Mouse (Mus musculus): Measurements from ENCODE around the gene Hils1.
A peak's percentile ranks its signal among the peaks of the same experiment; 100 is the strongest.

Gene Hils1

GRCm38 (mm10) chr11:94988780-94989561 is 21.6 kb downstream of the Hils1 start:
- no peak for DNase-seq (ENCODE audit: low spot score)

DNA sequence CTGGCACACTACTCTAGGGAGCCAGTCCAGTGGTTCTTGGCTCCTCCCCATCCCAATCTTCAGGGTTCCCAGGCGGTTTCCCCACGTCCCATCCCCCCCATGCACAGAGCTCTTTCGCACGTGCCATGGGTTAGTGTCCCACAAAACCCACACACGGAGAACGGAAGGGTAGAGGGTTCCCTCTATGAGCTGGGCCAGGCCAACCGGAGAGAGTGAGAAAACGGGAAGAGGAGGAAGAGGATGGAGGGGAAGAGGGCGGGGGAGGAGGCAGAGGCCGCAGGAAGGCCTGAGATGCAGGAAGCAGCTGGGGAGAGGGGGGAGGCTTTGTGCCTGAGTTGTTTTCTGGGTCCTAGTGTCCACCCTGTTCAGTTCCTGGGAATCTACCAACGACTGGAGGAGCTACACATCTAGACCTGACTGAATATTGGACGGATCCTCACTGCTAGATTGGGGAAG is 22.2 kb downstream of the Hils1 start:
- peak; percentile 91 for DNase-seq (ENCODE audit: low spot score)

DNA sequence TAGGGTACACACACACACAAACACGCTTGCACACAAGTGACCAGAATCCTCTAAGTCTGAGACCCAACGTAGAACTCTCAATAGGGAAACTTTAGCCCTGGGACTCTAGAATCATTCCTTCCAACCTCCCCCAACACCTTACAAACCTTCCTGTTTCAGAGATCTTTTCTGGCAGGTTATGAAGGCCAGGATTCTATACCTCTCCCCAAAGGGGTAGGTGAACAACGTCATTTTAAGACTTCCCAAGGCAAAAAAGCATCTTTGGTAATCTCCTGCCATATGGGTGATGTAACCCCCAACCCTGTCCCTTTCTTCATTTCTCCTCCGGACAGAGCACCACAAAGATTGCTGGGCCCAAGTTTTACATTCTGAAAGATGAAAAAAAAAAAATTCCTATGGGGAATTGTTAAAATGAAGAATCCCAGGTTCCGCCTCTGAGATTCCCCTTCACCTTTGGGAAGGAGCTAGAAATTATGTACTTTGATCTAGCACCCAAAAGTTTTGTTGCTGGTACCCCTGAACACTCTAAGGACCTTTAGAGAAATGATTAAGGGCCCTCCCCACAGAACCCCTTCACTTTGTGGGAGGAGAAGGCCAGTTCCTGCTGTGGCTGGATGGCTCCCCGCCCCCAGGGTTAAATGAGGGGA is 22.8 kb downstream of the Hils1 start:
- DNase-seq (ENCODE audit: low spot score) = no peak

GRCm38 (mm10) chr11:94990749-94991577 is 23.6 kb downstream of the Hils1 start, which contains the start of gene Ppp1r9b:
Gene Ppp1r9b (plus strand): TSS chr11:94991035.
- DNase-seq (ENCODE audit: low spot score) = peak; percentile 92

GRCm38 (mm10) chr11:94991641-94992479 is 24.5 kb downstream of the Hils1 start:
- DNase-seq (ENCODE audit: low spot score) = no peak

GRCm38 (mm10) chr11:94992480-94992753 is 25.0 kb downstream of the Hils1 start:
- DNase-seq (ENCODE audit: low spot score) = no peak

DNA sequence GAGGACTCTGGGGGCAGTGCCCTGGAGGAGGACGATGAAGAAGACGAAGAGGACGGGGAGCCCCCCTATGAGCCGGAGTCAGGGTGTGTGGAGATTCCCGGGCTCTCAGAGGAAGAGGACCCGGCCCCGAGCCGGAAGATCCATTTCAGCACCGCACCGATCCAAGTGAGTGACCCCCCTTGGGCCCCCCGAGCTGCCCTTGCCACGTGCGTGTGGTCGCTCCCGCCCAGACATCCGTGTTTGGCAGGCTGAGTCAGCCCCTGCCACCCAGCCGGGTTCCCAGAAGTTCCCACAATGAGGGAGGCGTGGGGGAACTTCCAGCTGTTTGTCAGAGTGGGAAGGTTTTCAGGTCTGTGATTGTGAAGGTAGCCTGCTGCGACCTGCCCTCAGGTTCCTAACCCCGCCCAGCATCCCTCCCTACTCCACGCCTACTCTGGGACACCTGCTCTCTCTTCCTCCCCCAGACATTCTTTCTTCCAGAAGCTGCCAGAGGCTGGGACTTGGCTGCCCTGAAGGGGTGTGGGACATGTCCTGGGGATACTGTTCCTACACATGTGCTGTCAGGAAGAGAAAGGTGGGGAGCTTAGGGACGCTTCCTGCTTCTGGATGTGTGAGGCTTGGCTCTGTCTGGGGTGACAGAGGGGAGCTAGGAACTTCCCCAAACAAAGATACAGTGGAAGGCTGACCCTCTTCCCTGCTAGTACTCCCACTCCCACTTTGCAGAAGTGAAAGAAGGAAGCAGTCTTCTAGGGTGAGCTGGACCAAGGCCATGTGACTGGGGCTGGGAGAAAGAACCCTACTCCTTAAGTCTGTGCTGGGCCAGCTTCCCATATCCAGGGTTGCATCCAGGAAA is 25.6 kb downstream of the Hils1 start:
- no peak for DNase-seq (ENCODE audit: low spot score)

DNA sequence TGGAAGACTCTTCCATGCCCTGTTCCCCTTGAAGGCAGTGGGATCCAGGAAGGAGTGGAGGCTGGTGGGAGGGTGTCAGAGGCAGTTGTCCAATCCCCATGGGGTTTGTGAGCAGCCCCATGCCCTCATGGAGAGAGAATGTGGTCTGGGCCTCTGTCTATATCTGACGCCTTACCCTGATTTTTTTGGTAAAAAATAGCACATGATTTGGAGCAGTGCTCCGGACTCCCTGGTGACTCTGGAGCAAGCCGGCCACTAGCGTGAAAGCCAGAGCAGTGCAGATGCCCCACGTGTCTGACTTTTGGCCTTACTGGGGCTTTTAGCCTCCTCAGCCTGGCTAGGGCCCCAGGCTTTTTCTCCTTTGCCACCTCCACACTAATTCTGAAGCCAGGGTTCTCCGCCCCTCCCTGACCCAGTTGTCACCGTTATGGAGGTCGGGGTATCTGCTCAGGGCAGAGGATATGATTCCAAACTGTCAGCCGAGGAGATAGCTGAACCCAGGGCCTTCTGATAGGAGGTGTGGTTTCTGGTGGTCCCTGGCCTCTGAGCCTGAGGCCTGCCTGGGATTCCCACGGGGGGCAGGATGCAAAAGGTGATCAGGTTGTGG is 26.9 kb downstream of the Hils1 start:
- DNase-seq (ENCODE audit: low spot score) = peak; percentile 60

GRCm38 (mm10) chr11:94994947-94995772 is 27.8 kb downstream of the Hils1 start:
- no peak for DNase-seq (ENCODE audit: low spot score)

- DNase-seq (ENCODE audit: low spot score) = no peak
Measured at GRCm38 (mm10) chr11:94996101-94996500, 28.7 kb downstream of the Hils1 start.

DNA sequence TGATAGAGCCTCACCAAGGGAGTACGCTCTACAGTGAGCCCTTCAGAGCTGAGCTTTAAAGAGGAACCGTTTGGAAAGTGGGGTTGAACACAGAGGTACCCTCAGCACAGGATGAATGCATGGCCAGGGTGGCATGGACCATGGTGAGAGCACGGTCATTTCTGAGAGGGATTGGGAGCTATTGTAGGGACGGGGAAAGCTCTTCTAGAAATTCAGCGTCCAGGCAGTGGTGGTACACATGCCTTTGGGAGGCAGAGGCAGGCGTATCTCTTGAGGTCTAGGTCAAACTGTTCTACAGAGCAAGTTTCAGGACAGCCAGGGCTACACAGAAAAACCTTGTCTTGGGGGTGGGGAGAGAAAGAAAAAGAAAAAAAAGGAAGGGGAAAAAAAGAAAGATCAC is 29.6 kb downstream of the Hils1 start:
- no peak for DNase-seq (ENCODE audit: low spot score)

GRCm38 (mm10) chr11:94997596-94997995 is 30.2 kb downstream of the Hils1 start:
- no peak for DNase-seq (ENCODE audit: low spot score)

DNA sequence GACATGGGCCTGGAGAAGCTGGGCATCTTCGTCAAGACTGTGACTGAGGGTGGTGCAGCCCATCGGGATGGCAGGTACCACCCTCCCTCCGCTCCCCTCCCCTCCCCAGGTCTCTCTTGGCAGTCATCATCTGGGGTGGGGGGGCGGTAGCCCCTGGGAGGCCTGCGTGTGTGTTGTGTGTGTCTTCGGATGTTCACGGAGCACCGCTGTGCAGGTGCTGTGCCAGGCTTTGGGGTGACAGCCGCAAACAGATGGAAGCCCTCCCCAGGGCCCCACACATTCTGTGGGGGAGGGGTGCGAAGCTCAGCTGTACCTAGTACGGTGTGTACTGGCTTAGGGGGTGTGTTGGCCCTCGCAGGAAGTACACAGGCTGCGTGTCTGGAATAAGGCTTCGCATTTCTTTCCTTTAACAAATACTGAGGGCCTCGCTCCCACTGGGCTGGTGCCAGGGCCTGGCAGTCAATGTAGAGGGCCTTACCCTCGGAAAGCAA is 30.7 kb downstream of the Hils1 start:
- DNase-seq (ENCODE audit: low spot score) = no peak

- no peak for DNase-seq (ENCODE audit: low spot score)
Measured at GRCm38 (mm10) chr11:95000128-95000527, 32.7 kb downstream of the Hils1 start.

DNA sequence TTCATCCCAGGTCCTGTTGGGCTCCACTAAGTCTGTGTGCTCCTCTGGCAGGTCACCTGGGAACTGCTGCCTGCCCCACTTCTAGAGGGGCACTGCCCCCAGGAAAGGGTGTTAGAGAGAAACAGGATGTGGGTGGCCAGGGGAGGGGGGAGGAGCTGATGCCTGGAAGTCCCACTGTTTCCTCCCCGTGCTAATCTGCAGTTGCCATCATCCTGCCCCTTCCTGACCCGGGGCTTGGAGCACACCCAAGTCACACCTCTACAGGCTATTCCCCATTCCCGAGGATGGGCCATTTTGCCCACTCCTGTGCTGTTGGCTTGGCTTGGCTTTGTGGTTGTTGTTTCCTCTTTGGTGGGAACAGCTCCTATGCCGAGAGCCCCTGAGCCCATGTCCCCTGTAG is 33.2 kb downstream of the Hils1 start:
- peak; percentile 57 for DNase-seq (ENCODE audit: low spot score)

GRCm38 (mm10) chr11:95001058-95001457 is 33.7 kb downstream of the Hils1 start:
- DNase-seq (ENCODE audit: low spot score) = peak; percentile 87

- DNase-seq (ENCODE audit: low spot score) = no peak
Measured at GRCm38 (mm10) chr11:95001584-95002347, 34.4 kb downstream of the Hils1 start.

- DNase-seq (ENCODE audit: low spot score) = no peak
Measured at GRCm38 (mm10) chr11:95002705-95003104, 35.3 kb downstream of the Hils1 start.

All from MN1 (cell line).